Mouse (Mus musculus) T-helper 17 cell (primary cell): ENCODE results near the gene Clic3.

Experiments used
- in situ Hi-C, 2 experiments: fragments of 300-600 bp; cut with MboI, MseI; formaldehyde crosslinking; loops; 1 replicate in 1 of 2; 2 replicates in 1 of 2; pipeline ENCODE4 v1.15.1; 2025; ENCODE audit warnings: high pct_unique_total_duplicates in 2 of 2

Clic3 gene

DNA sequence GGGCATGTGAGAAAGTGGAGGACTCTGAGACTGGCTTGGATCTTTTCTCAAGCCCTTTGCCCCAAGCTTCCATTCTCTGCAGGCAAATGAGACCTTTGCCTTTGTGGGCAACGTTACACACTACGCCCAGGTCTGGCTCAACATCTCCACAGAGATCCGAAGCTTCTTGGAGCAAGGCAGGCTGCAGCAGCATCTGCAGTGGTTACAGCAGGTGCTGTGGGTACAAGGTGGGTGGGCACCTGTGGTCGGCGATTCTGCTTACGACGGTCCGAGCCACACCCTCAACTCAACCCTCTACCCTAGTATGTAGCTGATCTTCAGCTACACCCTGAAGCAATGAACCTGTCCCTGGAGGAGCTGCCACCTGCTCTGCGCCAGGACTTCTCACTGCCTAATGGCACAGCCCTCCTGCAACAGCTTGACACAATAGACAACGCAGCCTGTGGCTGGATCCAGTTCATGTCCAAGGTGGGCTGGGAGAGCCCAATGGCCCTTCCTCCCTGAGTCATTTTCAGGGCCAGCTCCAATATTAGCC is 20.3 kb upstream of the Clic3 start:
- in situ Hi-C loops, result no loop called here

DNA sequence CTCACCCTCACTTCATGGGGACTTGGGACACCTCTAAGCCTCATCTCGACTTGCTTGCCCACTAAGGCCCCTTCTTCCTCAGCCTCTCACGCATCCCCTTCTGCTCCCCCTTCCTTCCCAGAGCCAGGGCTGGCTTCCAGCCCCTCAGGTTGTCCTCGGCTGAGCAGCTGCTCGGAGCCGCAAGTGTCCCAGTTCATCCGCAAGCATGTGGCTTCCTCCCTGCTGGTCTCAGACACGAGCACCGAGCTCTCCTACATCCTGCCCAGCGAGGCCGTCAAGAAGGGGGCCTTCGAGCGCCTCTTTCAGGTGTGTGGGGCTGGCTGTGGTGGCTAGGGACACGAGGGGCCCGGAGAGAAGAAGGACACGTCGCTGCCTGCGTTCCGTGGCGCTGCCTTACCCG is 15.6 kb upstream of the Clic3 start:
- in situ Hi-C loops, result loop anchor here in 1 of 2 experiments (10.0 kb wide), 1 partner anchor 814 kb away; no protein-coding TSS in a partner anchor

DNA sequence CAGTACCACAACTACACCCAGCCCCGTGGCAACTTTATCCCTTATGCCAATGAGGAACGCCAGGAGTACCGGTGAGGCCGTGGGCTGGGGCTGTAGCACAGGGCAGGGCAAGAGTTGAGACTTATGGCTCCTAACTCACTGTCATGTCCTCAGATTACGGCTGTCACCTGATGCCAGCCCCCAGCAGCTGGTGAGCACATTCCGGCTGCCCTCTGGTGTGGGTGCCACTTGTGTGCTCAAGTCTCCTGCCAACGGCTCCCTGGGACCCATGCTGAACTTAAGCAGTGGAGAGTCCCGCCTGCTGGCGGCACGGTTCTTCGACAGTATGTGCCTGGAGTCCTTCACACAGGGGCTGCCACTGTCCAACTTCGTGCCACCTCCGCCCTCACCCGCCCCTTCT is 14.0 kb upstream of the Clic3 start:
- in situ Hi-C loops, result loop anchor here in 1 of 2 experiments (10.0 kb wide), 1 partner anchor 812 kb away; no protein-coding TSS in a partner anchor

DNA sequence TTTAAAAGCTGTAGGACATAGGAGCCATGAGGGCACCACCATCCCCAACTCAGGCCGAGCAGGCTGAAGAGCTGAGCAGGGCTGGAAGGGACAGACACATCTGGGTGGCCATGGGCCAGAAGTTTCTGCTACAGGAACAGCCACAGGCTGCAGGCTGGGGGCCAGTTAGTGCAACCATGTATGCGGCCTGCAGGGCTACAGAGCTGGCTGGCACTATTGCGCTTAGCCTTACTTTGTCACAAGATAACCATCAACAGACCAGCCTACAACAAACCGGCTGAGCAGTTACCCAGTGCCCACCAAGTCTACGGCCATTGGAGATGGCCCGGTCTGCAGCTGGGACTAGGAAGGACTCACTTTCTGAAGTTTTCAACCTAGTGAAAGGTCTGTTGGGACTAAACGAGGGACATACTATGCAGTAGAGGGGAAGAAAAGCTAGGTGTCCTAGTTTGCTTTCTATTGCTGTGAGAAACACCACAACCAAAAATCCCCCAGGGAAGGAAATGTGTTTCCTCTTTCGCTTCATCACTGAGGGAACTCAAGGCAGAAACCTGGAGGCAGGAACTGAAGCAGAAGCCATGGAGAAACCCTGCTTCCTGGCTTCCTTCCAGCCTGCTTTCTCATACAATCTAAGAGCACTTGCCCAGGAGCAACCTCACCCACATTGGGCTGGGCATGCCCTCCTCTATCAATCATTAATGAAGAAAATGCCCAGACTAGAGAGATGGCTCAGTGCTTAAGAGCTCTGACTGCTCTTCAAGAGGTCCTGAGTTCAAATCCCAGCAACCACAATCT is 5.6 kb upstream of the Clic3 start:
- in situ Hi-C loops, result no loop called here

DNA sequence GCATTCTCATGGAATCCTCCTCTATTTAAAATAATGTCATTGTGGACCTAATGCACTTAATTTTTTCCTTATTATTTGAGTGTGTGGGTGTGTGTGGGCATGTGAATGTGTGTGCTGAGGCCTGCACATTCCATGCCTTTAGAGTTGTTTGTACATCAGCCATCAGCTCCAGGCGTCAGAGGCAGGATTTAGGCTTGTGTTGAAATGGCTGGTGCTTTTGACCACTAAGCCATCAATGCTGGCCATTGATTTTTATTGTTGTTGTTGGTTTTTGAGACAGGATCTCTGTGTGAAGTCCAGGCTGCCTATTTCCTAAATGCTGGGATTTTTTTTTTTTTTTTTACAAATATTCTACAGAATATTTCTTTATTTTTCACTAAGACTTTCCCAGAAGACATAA is 3.7 kb upstream of the Clic3 start:
- in situ Hi-C loops, result no loop called here

DNA sequence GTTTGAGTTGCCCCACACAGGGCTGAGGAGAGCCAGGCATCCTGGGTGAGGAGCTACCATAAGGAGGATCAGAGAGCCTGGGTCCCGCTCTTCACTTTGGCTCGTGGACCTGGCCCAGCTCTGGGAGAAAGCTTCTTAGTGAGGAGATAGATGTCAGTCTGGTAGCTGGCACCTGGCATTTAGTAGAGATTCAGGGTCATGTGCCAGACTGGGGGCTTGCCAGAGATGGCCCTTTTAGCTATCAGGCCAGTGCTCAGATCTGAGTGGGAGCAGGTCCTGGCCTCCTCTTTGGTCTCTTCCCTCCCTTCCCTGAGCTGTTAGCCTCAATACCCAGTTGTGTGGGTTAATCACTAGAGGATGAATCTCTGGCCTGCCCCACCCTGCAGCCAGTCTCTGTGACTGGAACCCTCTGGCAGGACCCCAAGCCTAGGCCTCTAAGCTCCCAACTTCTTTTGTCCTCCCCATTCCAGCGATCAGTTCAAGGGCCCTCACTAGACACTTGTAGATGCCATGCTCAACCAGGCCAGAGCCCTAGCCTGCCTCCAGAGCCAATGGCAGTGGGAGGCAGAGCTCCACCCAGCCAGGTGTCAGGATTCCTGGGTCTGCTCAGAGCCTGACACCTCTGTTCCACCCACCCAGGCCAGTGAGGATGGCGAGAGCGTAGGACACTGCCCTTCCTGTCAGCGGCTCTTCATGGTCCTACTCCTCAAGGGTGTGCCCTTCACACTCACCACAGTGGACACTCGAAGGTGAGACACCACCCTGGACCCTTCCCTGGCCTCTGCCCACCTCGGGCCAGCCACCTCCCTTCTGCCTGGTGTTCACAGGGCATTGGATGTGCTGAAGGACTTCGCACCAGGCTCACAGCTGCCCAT is 621 bp downstream of the Clic3 start:
- in situ Hi-C loops, result no loop called here

DNA sequence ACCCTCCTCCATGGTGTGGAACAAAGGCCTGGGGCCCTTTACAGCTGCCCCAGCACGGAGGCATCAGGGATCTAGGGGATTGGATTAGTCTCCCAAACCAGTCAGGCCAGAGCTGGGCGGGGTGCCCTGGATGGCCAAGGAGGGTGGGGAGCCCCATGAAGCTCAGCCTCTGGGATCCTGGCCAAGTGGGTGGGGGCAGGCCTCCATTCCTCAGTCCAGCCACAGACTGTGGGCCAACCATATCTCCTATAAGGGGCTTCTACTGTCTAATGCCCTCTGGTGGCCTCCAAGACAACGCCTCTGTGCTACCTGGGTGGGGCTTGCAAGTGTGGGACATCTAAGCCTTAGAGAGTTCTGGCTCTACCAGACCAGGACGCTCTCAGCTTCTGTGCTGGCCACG is 2.3 kb downstream of the Clic3 start:
- in situ Hi-C loops, result no loop called here

DNA sequence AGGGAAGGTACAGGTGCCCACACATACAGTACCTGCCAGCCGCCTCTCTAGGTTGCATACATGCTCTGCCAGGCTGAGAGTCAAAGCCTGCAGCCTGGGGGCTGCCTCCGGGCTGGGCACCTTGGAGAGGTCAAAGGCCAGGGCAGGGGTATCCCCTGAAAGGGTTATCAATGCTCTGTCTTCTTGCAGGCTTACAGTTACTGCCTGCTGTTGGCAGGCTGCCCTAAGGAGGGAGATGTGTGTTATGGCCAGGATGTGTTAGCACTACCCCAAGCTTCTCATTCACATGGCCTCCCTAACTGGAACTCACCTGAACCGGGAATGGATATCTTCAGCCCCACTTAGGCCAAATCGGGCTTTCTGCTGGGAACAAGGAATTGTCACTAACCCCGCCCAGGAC is 3.5 kb downstream of the Clic3 start:
- in situ Hi-C loops, result loop anchor here in 1 of 2 experiments (5.0 kb wide), 1 partner anchor 87 kb away; the partner anchor contains the start of gene Traf2

DNA sequence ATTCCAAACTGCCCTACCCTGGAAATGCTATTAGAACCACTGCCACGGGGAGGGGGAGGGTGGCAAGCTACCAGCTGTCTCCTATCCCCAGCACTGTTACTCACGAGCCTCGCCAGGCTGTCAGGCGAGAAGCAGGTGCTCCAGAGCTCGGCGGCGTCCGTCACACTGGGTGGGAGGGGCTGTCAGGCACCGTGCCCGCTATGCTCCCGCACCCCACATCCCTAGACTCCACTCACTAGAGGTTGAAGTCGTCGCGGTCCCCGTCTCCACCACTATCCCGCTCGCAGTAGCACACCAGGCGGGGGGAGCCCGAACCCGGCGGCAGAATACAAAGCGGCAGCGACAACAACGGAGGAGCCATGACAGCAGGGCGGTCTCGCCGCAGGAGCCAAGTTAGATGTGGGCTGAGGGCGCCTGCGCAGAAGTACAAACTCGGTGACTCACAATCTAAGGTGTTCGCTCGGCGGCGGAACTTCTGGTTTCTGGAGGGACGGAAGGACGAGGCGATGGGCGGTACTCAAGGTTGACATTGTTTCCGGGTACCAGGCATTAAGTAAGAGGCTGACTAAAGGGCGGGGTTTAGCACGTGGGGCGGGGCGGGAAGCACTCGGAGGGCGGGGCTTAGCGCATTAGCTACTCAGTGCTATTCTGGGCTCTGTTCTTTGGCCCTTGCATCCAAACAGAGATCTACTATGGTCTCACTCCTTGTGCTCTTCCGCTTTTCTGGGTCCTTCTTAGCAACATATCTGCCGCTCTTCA is 4.1 kb downstream of the Clic3 start, which contains the start of gene Paxx:
Paxx (minus strand) TSS at position 544 of the 759 bp plus-strand sequence.
- in situ Hi-C loops, result loop anchor here in 1 of 2 experiments (5.0 kb wide), 1 partner anchor 87 kb away; the partner anchor contains the start of gene Traf2

DNA sequence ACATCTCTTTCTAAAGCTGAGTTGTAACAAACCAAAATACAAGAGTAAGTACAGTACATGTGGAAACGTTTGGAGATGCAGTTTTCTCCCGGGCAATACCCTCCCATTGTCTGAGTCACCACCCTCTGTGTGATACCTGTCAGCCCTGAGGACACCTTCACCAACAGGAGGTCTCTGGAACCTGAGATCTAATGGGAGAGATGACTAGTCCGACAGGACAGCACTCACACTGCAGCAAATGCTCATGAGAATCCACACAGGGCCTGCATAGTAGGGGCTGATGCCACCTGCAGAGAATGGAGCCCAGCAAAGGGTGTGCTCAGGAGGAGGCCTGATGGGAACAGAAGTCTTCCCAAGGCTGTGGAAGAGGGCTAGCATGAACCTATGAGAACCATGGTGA is 4.8 kb downstream of the Clic3 start:
- in situ Hi-C loops, result loop anchor here in 1 of 2 experiments (5.0 kb wide), 1 partner anchor 86 kb away; the partner anchor contains the start of gene Traf2

DNA sequence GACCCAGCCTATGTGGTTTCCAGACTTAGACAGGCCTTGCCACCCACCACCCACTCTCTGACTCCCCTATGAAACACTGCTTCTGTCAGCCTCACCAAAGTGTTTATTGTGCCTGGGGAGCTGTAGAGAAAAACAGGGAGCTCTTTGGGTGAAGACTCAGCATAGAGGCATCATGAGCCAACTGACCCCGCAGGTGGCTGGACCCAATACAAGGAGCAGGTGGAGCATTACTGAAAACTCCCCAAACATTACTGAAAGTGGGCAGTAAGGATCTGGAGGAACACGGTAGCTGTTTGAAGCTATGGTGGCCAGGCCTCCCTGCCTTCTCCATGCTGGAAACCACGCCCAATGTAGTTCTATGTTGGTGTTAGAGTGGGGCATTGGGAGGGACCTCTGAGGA is 7.0 kb downstream of the Clic3 start:
- in situ Hi-C loops, result loop anchor here in 1 of 2 experiments (5.0 kb wide), 1 partner anchor 84 kb away; the partner anchor contains the start of gene Traf2

DNA sequence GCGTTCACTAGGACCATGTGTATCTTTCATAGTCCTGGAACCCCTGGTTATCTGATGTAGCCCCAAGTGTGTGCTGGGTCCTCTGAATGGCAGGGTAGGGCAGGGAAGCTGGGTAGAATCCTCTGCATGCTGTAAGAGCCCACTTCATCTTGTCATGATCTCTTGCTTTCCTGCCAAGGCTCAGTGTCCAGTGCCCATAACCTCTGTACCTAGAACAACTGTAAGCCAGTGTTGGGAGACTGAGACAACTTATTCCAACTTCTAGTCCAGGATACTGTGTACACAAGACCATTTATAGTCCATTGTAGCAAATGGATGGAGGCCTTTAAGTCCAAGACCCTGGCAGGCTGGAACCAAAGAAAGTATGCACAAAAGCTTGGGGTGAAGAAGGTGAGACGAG is 8.6 kb downstream of the Clic3 start:
- in situ Hi-C loops, result no loop called here

DNA sequence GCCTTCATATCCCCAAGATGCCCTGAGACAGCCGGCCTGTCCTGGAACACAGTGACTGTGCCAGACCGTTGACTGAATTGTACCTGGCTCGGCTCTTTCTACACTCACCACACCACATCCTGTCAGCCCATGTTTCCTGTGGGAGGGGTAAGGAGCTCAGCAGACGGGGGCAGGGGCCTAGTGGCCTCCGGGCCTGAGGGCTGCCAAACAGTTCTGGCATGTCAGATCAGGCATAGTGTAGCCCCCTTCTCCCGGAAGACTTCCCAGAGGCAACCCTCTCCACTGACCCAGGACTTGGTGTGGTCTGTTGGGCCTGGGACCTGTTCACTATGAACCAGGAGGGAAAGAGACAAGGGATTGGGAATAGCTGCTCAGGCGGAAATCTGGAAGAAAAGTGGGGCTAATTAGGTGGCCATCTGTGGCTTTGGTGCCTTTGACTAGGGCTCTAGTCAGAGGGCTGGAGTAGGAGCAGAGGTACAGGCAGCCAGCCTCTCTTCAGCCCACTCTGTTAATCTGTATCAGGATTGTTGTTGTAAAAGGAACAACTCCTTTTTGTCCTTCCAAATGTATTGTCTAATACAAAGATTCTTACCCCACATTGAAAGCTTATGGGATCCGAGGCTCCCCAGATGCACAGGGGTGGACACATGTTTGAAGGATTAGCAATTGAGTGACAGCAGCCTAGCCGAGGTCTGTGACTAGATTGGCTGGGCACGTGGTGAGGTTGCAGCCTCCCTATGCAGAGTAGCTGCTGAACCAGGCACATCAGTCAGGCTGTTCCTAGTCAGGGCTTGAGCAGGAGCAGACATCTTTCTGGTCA is 9.4 kb downstream of the Clic3 start:
- in situ Hi-C loops, result no loop called here

DNA sequence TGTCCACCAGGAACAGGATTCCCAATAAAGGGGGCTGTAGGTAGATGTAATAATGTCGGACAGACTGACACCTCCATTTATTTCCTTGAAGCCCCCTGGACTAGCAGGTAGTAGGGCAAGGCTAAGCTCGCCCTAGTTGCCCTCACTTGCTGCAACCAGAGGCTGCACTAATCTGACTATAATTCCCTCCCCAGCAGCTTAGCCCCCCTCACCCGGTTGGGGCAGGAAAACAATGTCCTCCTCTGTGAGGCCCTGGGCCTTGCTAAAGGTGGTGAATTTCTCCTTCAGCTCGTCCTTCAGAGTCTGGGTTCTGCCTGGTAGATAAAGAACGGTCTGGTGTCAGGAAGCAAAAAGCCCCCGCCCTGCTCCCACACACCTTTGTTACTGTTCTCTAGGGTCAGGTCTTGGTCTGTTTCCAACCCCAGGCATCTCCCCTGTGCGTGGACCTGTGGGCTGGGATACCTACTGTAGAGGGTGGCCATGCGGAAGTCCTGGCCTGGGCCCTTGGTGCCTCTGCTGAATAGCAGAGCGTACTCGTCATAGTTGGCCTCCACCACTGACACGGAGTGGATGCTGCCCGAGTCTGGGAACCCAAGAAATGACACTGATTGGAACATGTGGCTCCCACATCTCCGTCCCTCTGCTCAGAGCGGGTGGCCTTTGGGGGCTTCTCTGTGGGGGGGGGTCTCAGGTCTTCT is 11.1 kb downstream of the Clic3 start:
- in situ Hi-C loops, result no loop called here

DNA sequence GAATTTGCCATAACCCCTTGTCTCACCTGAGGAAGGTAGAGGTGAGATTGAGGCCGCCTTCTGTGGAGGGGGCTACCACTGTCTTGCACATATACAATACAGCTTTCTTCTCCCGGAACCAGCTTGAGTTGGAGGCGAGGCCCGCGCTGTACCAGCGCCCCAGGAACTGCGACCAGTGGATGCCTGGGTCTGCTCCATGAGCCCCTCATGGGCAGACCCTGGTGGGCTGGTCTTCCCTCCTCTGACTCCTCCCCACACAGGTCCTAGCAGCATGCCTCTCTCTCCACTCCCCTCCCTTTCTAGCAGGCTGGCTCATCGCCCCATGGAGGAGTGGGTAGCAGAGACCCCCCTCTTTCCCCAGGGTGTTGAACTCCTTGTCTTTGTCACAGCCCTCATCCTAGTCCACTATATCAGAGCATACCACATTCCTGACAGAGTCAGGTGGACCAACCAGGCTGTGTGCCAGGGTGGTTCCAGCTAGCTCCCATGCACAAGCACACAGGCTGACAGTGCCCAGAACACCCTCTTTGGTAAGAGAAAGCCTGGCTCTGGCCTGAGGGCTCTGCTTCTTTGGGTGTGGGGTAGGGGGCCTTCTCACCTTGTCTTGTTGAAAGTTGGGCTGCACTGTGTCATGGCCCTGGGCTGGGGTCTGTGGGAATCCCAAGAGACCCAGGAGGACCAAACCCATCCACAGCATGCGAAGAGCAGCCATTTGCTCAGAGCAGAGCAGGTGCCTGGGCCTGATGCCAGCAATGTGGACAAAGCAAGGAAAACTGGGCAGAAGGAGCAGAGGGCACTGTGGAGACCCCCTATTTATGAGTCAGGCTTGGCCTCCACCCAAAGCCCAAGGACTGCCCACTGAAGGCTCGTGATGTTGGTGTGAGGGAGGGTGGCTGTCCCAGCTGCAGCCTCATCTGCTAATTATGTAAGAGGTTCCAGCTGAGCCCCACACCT is 12.6 kb downstream of the Clic3 start:
- in situ Hi-C loops, result no loop called here

DNA sequence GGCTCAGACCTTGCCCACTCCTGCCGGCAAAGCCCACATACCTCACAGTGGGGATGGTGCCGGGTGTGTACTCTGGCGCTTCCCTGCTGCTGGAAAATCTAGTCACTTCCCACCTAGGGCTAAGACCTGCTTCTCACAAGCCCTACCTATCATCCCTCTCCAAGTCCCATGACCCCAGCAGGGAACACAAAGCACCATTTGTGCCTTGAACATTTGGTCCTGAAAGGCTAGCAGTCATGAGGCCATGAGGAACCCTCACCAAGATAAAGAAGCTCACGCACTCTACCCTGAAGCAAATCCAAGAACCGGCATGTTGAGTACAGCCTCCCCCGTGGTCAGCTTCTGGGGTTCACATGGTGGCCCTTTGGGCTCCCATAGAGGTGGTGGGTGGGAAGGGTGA is 13.3 kb downstream of the Clic3 start, which contains the start of gene Ptgds:
Ptgds (minus strand) TSS at position 78 of the 400 bp plus-strand sequence.
- in situ Hi-C loops, result no loop called here

DNA sequence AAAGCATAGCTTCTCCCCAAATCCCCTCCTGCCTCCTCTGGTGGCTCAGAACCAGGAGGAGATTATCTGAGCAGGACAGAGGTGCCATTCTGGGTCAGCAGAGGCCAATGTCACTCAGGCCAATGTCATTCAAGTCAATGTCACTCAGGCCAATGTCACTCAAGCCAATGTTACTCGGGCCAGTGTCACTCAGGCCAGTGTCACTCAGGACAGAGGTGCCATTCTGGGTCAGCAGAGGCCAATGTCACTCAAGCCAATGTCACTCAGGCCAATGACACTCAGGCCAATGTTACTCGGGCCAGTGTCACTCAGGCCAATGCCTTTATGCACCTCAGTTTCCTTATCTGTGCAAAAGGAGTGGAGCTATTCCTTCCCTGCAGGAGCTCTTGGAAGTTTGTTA is 15.9 kb downstream of the Clic3 start:
- in situ Hi-C loops, result no loop called here

DNA sequence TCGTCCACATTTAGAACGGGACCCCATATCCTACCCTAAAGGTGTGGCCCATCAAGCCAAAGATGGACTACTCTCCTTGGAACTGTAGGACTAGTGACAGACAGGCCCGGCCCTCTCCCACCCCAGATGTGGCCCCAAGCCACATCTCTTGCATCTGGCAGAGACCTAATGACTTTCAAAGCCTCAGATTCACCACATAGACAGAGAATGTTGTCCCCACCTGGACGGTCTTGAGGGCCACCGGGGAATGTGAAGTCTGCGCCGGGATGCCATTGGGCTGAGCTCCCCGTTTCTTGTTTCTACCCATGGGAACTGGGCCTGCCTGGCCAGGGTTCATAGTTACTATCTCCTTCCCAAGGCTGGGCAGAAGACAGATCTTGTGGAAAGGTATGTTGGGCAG is 20.9 kb downstream of the Clic3 start:
- in situ Hi-C loops, result no loop called here
